Comparison of ENCODE assay signal across 8 mouse cellular contexts in genomic region chr10:81342686-81343505, GRCm38 (mm10). TPM values are rescaled to one million over a fixed set of nuclear protein-coding genes. Genes with fewer than 3 reads are reported as not detected.
A peak's percentile ranks its signal among the peaks of the same experiment; 100 is the strongest.
DNase-seq lines count a peak whose midpoint lies in the region; ATAC-seq and TF ChIP-seq lines count a peak whose summit lies in the region.

Gipc3 (minus strand) TSS chr10:81343266.

- no peak for TF ChIP-seq EP300 in heart, adult 2 months (IDR thresholded peaks at IDR 0.05; ENCODE audit: insufficient read depth, low read depth, low read length)
- no peak for TF ChIP-seq EP300 in stomach, postnatal 0 days (optimal IDR thresholded peaks at IDR 0.05)

- H3K27me3 ChIP-seq in heart, adult 2 months (ENCODE audit: control insufficient read depth, insufficient read depth, low read length) = 0 out of 2 replicates have a peak, but pooled peaks cover 2% of the 10 kb centered on the region
- H3K27me3 ChIP-seq in E14TG2a.4 (ENCODE audit: insufficient read depth, low read length) = peaks cover 46% of the 10 kb centered on the region
- peaks cover 36% of the 10 kb centered on the region for H3K27me3 ChIP-seq in forebrain, postnatal 0 days (ENCODE audit: insufficient read depth, low read length)
- peaks cover 64% of the 10 kb centered on the region for H3K27me3 ChIP-seq in liver, embryonic 12.5 days (replicated peaks)
- H3K27me3 ChIP-seq in stomach, postnatal 0 days (ENCODE audit: control insufficient read depth, insufficient read depth, low read length) = 0 out of 2 replicates have a peak, but pooled peaks cover 3% of the 10 kb centered on the region

- H3K9ac ChIP-seq in heart, adult 2 months (ENCODE audit: low read depth, low read length) = peak within 1 kb of the TSS; percentile 91
- H3K9ac ChIP-seq in forebrain, postnatal 0 days = peak within 1 kb of the TSS; percentile 25
- peak within 1 kb of the TSS; percentile 63 for H3K9ac ChIP-seq in liver, embryonic 12.5 days
- H3K9ac ChIP-seq in stomach, postnatal 0 days (ENCODE audit: low read length) = peak within 1 kb of the TSS; percentile 68

- no peaks in the 10 kb centered on the region for H3K36me3 ChIP-seq in heart, adult 2 months (ENCODE audit: control insufficient read depth, insufficient read depth, low read length)
- H3K36me3 ChIP-seq in E14TG2a.4 (ENCODE audit: insufficient read depth, low read length) = peaks cover 19% of the 10 kb centered on the region
- H3K36me3 ChIP-seq in forebrain, postnatal 0 days (ENCODE audit: insufficient read depth) = no peaks in the 10 kb centered on the region
- peaks cover 8% of the 10 kb centered on the region for H3K36me3 ChIP-seq in liver, embryonic 12.5 days
- no peaks in the 10 kb centered on the region for H3K36me3 ChIP-seq in stomach, postnatal 0 days (ENCODE audit: control insufficient read depth, insufficient read depth, low read length)

- H3K4me1 ChIP-seq in heart, adult 2 months (ENCODE audit: control insufficient read depth, insufficient read depth, low read length) = peaks cover 7% of the 10 kb centered on the region
- peaks cover 77% of the 10 kb centered on the region for H3K4me1 ChIP-seq in E14TG2a.4 (replicated peaks; ENCODE audit: low read depth, low read length)
- 0 out of 2 replicates have a peak, but pooled peaks cover 3% of the 10 kb centered on the region for H3K4me1 ChIP-seq in forebrain, postnatal 0 days (ENCODE audit: insufficient read depth)
- H3K4me1 ChIP-seq in liver, embryonic 12.5 days = peaks cover 54% of the 10 kb centered on the region
- no peaks in the 10 kb centered on the region; the same call in 1 of the 2 replicates for H3K4me1 ChIP-seq in stomach, postnatal 0 days (replicated peaks; ENCODE audit: control insufficient read depth, insufficient read depth)

- peak within 1 kb of the TSS; percentile 61 for H3K4me3 ChIP-seq in heart, adult 2 months
- H3K4me3 ChIP-seq in E14TG2a.4 (replicated peaks; ENCODE audit: low read length) = peak within 1 kb of the TSS; percentile 77
- peak within 1 kb of the TSS; percentile 34 for H3K4me3 ChIP-seq in forebrain, postnatal 0 days (ENCODE audit: low read depth, low read length)
- peak within 1 kb of the TSS; percentile 57 for H3K4me3 ChIP-seq in liver, embryonic 12.5 days
- H3K4me3 ChIP-seq in stomach, postnatal 0 days (ENCODE audit: low read depth, low read length) = peak within 1 kb of the TSS; percentile 48

- WGBS in heart, adult 2 months = 5% methylated on average over 66 of the region's 67 CpGs
- 7% methylated on average over 56 of the region's 67 CpGs for WGBS in forebrain, postnatal 0 days
- 7% methylated on average over 38 of the region's 67 CpGs for WGBS in liver, embryonic 12.5 days (ENCODE audit: insufficient replicate concordance)
- WGBS in stomach, postnatal 0 days = 6% methylated on average over 43 of the region's 67 CpGs

- no peaks in the 10 kb centered on the region; the same call in 1 of the 2 replicates for H3K79me2 ChIP-seq in heart, adult 2 months (replicated peaks; ENCODE audit: control insufficient read depth, insufficient read depth, low read length)

- no peak for TF ChIP-seq POLR2A in heart, adult 2 months (IDR thresholded peaks at IDR 0.05; ENCODE audit: insufficient read depth, low read depth, low read length)

- no peak for ATAC-seq in forebrain, postnatal 0 days
- no peak for ATAC-seq in liver, embryonic 12.5 days
- ATAC-seq in stomach, postnatal 0 days (ENCODE audit: low FRiP score, low TSS enrichment) = no peak

- H3K27ac ChIP-seq in heart, adult 2 months = peak within 1 kb of the TSS; percentile 71
- no peak within 1 kb of the TSS for H3K27ac ChIP-seq in forebrain, postnatal 0 days (ENCODE audit: low read depth, low read length)
- no peak within 1 kb of the TSS for H3K27ac ChIP-seq in liver, embryonic 12.5 days
- H3K27ac ChIP-seq in stomach, postnatal 0 days (replicated peaks) = no peak within 1 kb of the TSS

- peak; percentile 69 to 70 for DNase-seq in heart, adult 2 months
- no peak for DNase-seq in heart, postnatal 25 days (ENCODE audit: low spot score)
- no peak for DNase-seq in forebrain, postnatal 0 days
- DNase-seq in stomach, postnatal 0 days (ENCODE audit: low spot score) = no peak
- DNase-seq in gastrocnemius, postnatal 14 days = no peak
- DNase-seq in frontal cortex, postnatal 25 days (ENCODE audit: low spot score in 2 of 2) = no peak

- TF ChIP-seq CTCF in heart, adult 2 months (IDR thresholded peaks at IDR 0.05) = no peak
- TF ChIP-seq CTCF in E14TG2a.4 (conservative IDR thresholded peaks at IDR 0.05; ENCODE audit: low read length) = no peak
- no peak for TF ChIP-seq CTCF in forebrain, postnatal 0 days (IDR thresholded peaks at IDR 0.05; ENCODE audit: low read depth)
- no peak for TF ChIP-seq CTCF in stomach, postnatal 0 days (IDR thresholded peaks at IDR 0.05; ENCODE audit: low read depth)

- peak within 1 kb of the TSS; percentile 61 for H3K4me2 ChIP-seq in forebrain, postnatal 0 days (ENCODE audit: low read depth)
- H3K4me2 ChIP-seq in liver, embryonic 12.5 days = peak within 1 kb of the TSS; percentile 78
- peak within 1 kb of the TSS; percentile 84 for H3K4me2 ChIP-seq in stomach, postnatal 0 days (replicated peaks; ENCODE audit: low read depth)

- no peaks in the 10 kb centered on the region for H3K9me3 ChIP-seq in E14TG2a.4 (ENCODE audit: low read length)
- H3K9me3 ChIP-seq in forebrain, postnatal 0 days (ENCODE audit: low read length) = no peaks in the 10 kb centered on the region
- H3K9me3 ChIP-seq in liver, embryonic 12.5 days (replicated peaks) = no peaks in the 10 kb centered on the region
- H3K9me3 ChIP-seq in stomach, postnatal 0 days (ENCODE audit: control insufficient read depth, low read length) = no peaks in the 10 kb centered on the region

- intact Hi-C loops in heart, adult 2 months (cut with DNase I) = loop anchor here (2.0 kb wide), 1 partner anchor 54 kb away; no protein-coding TSS in a partner anchor
- intact Hi-C loops in heart, postnatal 25 days (cut with DNase I) = loop anchor here (2.0 kb wide), 1 partner anchor 20 kb away; no protein-coding TSS in a partner anchor
- intact Hi-C loops in gastrocnemius, postnatal 14 days (cut with DNase I; ENCODE audit: low total_unique reads) = no loop called here

RNA-seq across cellular contexts. Expression of gene Gipc3, which starts in this region (rescaled TPM):
- 1 to 10 TPM; 5.5 to 6.4 TPM for total RNA-seq in heart, adult 2 months (2021)
- 4.7 and 4.8 TPM in 2 replicates for polyA plus RNA-seq in heart, adult 2 months (2012; rRNA removed)
- total RNA-seq in heart, postnatal 25 days (2021) = 1 to 10 TPM; 4.8 to 5.4 TPM
- total RNA-seq in forebrain, postnatal 0 days (2014; rRNA removed) = 0.15 TPM in 1 of 2 replicates, not detected in the other
- polyA plus RNA-seq in forebrain, postnatal 0 days (2015; fragmentation: Nextera tagmentation; extraction: Ambion mirVana) = not detected in 2 replicates
- polyA plus RNA-seq in liver, embryonic 12.5 days (2016; fragmentation: Nextera tagmentation; extraction: Ambion mirVana) = 0.04 TPM in 1 of 2 replicates, not detected in the other
- polyA plus RNA-seq in stomach, postnatal 0 days (2015; fragmentation: Nextera tagmentation; extraction: Ambion mirVana) = 0.06 and 0.10 TPM in 2 replicates
- 1 to 10 TPM; 1.8 to 2.0 TPM for total RNA-seq in gastrocnemius, postnatal 14 days (2021)

Comparison
In these comparisons a context has a peak if more than half of its experiments do, and no peak if none do; other contexts are left out.
1. DNase-seq: peak in heart, adult 2 months (2 of 2); none in heart, postnatal 25 days (single experiment), forebrain, postnatal 0 days (single experiment), stomach, postnatal 0 days (single experiment), gastrocnemius, postnatal 14 days (single experiment) and frontal cortex, postnatal 25 days (0 of 2).
2. H3K9ac ChIP-seq: peak in every context shown above with its lines; median percentile 91 in heart, adult 2 months; 68 in stomach, postnatal 0 days; 63 in liver, embryonic 12.5 days; 25 in forebrain, postnatal 0 days.
3. Peak in every context shown above with its lines, with median percentiles within 50 percentile points of each other: H3K4me3 ChIP-seq and H3K4me2 ChIP-seq.